Mouse (Mus musculus): Measurements from ENCODE around the gene Cep131. TPM values are rescaled to one million over a fixed set of nuclear protein-coding genes. Genes with fewer than 3 reads are reported as not detected.
A peak's percentile ranks its signal among the peaks of the same experiment; 100 is the strongest.

Cep131 gene
- total RNA-seq, 2 experiments from 2014 or later, result 9.6 to 11.5 TPM

DNA sequence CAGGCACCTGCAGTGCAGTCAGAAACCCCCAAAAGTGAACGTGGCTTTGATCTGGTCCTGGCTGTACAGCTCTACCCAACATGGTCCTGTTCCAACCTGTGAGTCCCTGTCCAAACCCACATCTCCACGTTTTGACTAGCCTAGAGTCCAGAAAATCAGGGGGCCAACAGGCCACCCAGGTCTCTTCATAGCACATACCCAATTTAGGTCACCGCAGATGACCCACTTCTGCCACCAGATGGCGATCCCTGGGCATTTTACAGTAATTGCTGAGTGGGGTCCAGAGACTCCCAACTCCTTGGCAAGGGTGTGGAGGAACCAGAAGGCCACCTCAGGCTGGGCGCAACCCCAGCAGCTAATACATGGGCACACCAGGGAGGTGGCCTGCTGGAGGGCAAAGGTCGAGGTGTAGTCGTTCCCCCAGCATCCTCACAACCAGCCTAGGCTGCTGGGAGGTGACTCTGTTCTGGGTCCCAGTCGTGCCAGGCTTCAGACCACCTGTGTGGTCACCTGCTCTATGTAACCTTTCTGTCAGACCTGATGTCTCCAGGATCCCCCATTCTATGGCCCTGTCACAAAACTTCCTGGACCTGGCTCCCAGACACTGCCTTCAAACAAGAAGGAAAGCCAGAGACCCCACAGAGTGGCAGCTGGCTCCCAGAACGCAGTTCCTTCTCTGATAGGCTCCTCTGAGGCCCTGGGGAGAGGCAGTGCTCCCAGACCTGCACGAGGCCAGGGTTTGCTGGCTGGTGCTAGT is 56.3 kb downstream of the Cep131 start:
- DNase-seq, result peak; percentile 58
- intact Hi-C loops (cut with DNase I), result loop anchor here (1.0 to 2.0 kb wide), 2 partner anchors 35 to 68 kb away; partner anchors contain the start of genes Ndufaf8 and Tepsin

DNA sequence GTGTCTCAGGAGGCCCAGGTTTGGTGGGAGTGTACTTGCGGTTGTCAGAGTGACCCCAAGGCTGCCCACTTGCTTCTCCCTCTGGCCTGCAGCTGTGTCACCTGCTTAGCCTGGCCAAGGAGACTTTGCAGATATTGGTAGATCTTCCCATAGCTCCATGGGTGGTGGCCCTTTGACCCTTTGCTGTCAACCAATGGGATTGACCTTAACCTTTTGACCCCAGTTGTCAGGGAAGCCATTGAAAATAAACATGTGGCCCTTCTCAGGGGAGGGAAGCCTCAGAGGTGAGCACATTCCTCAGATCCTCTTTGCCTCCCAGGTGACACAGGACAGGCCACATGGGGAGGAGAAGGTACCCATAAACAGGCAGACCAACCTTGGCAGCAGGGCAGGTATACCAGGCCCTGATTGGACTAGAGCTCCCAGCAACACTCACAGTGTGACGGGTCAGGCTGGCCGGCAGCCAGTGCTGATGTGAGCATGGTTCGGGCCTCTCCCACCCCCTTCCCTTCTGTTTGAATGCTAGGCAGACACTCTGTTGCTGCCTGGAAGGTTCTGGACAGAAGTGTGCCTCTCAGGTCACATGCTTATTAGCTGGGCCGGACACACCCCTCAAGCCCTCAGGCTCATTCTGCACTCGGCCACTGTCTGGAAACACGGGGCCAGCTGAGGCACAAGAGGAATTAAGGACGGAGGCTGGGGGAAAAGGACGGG is 57.0 kb downstream of the Cep131 start:
- DNase-seq, result no peak

DNA sequence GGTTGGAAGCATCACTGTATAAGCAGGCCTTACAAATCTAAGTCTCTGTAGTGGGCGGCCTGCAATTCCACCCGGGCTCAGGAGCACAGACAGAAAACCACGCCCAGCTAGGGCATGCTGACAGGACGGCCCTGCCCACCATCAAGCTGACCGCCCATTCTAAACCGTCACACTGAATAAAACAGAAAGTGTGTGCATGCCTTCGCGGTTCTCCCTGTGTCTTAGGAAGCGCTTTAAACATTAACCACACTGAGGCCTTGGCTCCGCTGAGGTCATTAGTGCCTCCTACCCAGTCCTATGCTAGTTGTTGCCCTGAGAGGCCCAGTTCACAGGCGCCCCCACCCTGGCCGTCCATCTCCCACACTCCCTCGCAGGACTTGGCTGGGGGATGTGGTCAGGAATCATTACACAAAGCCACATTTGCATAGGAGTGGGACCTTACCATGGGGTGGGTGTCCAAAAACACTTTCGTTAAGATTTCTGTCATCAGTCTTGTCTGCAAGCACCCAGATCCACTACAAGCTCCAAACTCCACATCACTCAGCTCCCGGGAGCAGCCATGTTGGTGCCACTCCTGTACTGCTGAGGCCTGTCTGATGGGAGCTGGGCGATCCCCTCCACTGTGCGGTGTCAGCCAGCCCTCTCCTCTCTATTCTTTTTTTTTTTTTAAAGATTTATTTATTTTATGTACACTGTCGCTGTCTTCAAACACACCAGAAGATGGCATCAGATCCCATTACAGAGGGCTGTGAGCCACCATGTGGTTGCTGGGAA is 58.1 kb downstream of the Cep131 start:
- intact Hi-C loops (cut with DNase I), result no loop called here
- DNase-seq, result no peak

More for the DNA sequence above, 57.0 kb downstream of the Cep131 start:
- intact Hi-C loops (cut with DNase I), result loop anchor here (1.0 to 2.0 kb wide), 2 partner anchors 36 to 69 kb away; partner anchors contain the start of genes Ndufaf8 and Tepsin

DNA sequence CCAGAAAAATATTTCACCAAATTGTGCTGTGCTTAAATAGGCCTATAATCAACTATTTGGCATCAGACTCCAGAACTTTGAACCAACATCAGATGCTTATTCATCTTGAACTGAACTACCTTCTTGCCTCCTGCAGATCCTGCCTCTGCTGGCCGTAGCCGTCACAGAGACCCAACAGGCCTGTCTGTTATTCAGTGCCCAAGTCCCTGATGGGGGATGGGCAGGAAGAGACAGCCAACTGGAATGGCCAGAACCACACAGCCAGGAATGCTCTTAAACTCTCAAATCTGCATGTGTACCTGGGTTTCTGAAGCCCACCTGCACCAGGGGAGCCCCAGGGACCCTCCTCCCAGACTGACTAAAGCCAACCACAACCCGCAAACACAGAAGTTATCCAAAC is 59.7 kb downstream of the Cep131 start:
- intact Hi-C loops (cut with DNase I), result no loop called here
- DNase-seq, result no peak

DNA sequence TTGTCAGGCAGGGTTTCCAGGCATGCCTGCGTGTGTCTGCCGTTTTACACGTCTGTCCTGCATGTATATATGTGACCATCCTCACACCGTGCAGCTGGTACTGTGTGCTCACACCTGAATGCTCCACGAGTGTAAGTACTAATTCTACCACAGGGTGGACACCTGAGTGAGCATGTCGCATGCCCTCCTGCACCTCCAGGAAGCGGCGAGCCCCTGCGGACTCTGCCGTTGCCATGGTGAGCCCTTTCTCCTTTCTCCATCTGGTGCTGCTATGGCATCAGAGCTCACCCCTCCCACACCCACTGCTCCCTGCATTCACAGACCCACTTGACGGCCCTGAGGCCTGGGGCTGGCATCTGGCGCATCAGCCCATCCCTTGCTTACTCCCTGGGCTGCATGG is 63.8 kb downstream of the Cep131 start:
- intact Hi-C loops (cut with DNase I), result no loop called here
- DNase-seq, result no peak

DNA sequence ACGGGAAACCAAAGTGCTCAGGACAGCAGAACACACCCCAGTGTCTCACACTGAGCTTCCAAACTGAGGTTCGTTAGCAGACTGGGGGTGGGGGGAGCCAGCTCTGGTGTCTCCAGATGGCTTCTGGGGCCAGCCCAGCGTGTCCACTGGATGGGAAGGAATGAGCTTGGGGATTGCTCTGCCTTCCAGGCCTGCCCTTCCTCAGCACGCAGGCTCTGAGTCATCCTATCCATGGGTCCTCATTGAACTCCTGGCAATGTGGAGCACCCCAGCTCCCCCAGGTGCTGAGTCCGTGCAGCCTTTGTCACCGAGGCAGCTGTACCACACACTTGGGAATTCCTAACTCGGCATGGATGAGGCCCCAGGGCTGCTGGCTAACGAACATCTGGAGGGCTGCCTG is 64.4 kb downstream of the Cep131 start:
- intact Hi-C loops (cut with DNase I), result no loop called here
- DNase-seq, result no peak

DNA sequence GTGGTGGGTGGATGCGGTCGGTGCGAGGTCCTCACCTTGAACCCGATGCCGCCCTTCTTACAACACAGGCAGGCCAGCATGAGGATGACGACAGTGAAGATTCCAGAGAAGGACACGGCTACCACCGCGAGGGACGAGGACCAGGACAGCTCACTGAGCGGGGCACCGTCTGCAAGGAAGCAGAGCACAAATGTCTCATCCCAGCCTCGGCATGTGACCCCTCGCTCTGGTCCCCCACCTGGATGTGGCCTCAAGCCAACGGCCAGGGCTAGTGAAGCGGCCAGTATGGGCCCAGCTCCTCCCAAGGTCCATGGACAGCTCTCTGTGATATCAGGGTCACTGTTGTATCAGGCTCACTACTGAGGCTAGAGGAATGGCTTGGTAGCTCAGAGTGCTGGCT is 65.3 kb downstream of the Cep131 start:
- intact Hi-C loops (cut with DNase I), result no loop called here
- DNase-seq, result no peak

DNA sequence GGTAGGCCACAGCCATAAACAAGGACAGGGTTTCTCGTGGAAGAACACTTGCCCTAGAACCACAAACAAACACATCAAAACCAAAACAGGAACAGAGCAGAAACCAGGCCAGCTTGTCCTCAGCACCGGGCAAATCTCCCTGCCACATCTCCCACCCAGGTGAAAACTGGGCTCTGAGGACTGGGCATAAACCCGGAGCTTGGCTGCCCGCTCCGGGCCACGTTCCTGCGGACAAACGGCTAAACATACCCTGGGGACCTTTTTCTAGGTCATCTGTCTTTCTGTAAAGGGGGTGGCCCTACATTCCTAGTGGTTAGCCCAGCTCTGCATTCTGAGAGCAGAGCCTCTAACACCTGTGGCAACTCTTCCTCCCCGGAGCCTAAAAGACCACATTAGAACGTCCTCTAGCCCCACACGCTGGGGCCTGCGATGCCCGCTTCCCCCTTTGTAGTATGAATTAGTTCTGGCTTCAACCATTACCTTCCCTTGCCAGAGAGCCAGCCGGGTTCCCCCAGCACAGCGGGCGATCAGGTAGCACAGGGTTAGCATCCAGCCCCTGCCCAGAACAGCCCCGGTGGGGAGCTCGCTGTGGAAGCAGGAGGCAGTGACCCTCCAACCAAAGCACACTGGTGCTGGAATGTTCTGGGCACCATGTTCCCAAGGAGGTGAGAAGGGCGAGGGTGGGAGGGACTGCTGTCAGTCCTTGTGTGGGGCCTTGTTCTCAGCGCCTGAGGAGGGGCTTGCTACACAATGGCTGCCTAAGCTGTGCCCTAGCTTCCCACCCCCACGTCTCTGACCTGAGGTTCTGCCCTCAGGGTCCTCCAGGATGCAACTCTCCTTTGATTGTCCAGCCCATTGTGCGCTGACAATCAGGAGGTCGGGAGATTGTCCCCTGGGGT is 66.8 kb downstream of the Cep131 start:
- DNase-seq, result no peak
- intact Hi-C loops (cut with DNase I), result no loop called here

DNA sequence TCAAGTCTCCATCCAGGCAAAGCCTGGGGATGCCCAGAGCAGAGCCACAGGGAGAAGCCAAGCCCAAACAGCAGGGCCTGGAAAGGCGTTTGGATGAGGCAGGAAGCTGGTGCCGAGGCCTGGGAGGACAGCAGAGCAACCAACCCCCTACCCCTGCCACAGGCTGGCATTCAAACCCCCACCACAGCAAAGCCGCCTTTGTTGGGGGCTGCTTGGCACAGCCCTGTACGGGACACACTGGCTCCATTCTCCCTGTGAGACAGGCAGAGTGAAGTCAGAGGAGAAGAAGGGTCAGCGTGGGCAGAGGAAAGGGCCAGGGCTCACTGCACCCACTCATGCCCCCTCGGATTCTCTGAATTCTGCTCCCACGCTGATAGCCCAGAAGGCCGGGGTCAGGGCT is 69.6 kb downstream of the Cep131 start:
- DNase-seq, result no peak
- intact Hi-C loops (cut with DNase I), result no loop called here

DNA sequence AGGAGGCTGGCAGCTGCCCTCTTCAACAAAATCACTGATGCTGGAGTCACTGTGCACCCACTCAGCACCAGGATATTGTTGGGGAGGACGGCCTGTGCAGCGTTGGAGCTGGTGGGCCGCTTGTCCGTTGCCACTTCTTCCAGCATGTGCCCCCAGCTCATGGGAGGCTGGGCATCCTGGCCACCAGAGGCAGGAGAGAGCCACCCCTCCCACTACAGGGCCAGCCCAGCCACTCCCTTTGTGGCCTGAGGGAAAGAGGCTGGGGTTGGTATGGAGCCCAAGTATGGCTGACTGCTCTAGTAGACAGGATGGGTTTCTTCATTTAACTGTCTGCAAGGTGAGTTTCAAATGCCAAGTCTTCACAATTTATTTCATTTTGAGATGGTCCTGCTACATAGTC is 71.9 kb downstream of the Cep131 start:
- intact Hi-C loops (cut with DNase I), result no loop called here

More for the DNA sequence above, 71.9 kb downstream of the Cep131 start:
- no peak for DNase-seq

Small RNA genes lying within 50 kb of the gene (microRNA-seq; reads per million reads assigned to microRNA genes)
- gene Gm25948 (ENCODE audit: borderline number of aligned reads in 2 of 2) (0 reads per million in 2 experiments), gene Mir3065 (ENCODE audit: borderline number of aligned reads in 2 of 2) (0 reads per million in 2 experiments), gene Mir338 (ENCODE audit: borderline number of aligned reads in 2 of 2) (0 reads per million in 2 experiments)

Other genes starting within 250 kb of the Cep131 start
- 10 to 100 TPM; 27.9 TPM for gene Chmp6, start 173.4 kb downstream of the Cep131 start, total RNA-seq (2021)
- gene Baiap2, start 144.1 kb downstream of the Cep131 start, total RNA-seq (2021), result 10 to 100 TPM in 1 of 2 experiments, 1 to 10 TPM in 1; 4.4 to 12.0 TPM
- 1 to 10 TPM; 3.8 to 4.4 TPM for gene Aatk, start 39.7 kb downstream of the Cep131 start, total RNA-seq (2021)
- 1 to 10 TPM; 7.0 to 7.4 TPM for gene Tepsin, start 11.9 kb upstream of the Cep131 start, total RNA-seq (2021)
- gene Ndufaf8, start 12.1 kb upstream of the Cep131 start, total RNA-seq (2021), result 10 to 100 TPM; 64.5 to 67.7 TPM
- gene Slc38a10, start 64.5 kb upstream of the Cep131 start, total RNA-seq (2021), result 10 to 100 TPM; 79.8 to 81.1 TPM
- 10 to 100 TPM in 1 of 2 experiments, 1 to 10 TPM in 1; 8.5 to 11.2 TPM for gene Bahcc1, start 146.1 kb upstream of the Cep131 start, total RNA-seq (2021)

Measured in heart, postnatal 36 days (tissue).